Mouse (Mus musculus): ENCODE data around the gene 1700028P14Rik. TPM values are rescaled to one million over a fixed set of nuclear protein-coding genes. Genes with fewer than 3 reads are reported as not detected.

Gene 1700028P14Rik
- polyA plus RNA-seq, 1 experiment = not detected

Other genes with a start within 250 kb of the 1700028P14Rik start
- gene Mamdc2, start 204.4 kb downstream of the 1700028P14Rik start, polyA plus RNA-seq (2012; rRNA removed) = 19.0 and 26.0 TPM in 2 replicates
- 4.5 and 5.7 TPM in 2 replicates for gene Ptar1, start 34.6 kb upstream of the 1700028P14Rik start, polyA plus RNA-seq (2012; rRNA removed)
- 3.3 and 4.7 TPM in 2 replicates for gene Apba1, start 106.1 kb upstream of the 1700028P14Rik start, polyA plus RNA-seq (2012; rRNA removed)

Measured in urinary bladder, adult 2 months (tissue).